Mouse (Mus musculus): ENCODE results near the gene Haus2. TPM values are rescaled to one million over a fixed set of nuclear protein-coding genes. Genes with fewer than 3 reads are reported as not detected.

The Haus2 gene
- polyA plus RNA-seq, 2 experiments from 2014 or later, result 18.1 to 19.6 TPM

DNA sequence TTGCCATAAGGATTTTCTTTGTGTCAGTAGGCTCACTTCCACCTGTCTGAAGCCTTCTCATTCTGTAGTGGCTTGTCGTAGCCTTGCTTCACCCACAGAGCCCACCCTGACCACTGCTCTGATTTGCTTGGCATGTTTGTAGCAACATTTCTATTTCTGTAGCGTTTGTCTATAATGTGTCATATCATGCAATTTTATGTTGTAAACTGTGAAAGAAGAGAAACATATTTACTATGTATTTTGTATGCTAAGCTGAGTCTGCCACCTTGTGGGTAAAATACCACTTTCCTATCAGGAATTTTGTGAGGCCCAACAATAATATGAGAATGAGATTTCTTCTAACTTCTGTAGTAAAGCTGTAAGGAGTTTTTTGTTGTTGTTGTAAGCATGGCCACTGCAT lies 61.1 kb downstream of the Haus2 start:
- ATAC-seq, result no peak

Other genes starting within 250 kb of the Haus2 start
- gene Ganc, start 205.5 kb upstream of the Haus2 start, polyA plus RNA-seq (2017; shearing (Covaris generic)), result 10 to 100 TPM; 17.6 to 21.6 TPM
- gene Tmem87a, start 205.3 kb upstream of the Haus2 start, polyA plus RNA-seq (2017; shearing (Covaris generic)), result 10 to 100 TPM; 17.9 to 28.6 TPM
- gene Capn3, start 153.4 kb upstream of the Haus2 start, polyA plus RNA-seq (2017; shearing (Covaris generic)), result 10 to 100 TPM; 32.1 to 37.2 TPM
- gene Zfp106, start 45.5 kb upstream of the Haus2 start, polyA plus RNA-seq (2017; shearing (Covaris generic)), result 10 to 100 TPM; 23.3 to 25.1 TPM
- gene Snap23, start 41.7 kb upstream of the Haus2 start, polyA plus RNA-seq (2017; shearing (Covaris generic)), result 10 to 100 TPM; 58.1 to 58.3 TPM
- 10 to 100 TPM; 30.7 to 32.2 TPM for gene Lrrc57, start 137 bp downstream of the Haus2 start, polyA plus RNA-seq (2017; shearing (Covaris generic))
- under 1 TPM; 0.60 to 0.62 TPM for gene Stard9, start 19.7 kb downstream of the Haus2 start, polyA plus RNA-seq (2017; shearing (Covaris generic))
- gene Cdan1, start 240.7 kb downstream of the Haus2 start, polyA plus RNA-seq (2017; shearing (Covaris generic)), result 1 to 10 TPM; 6.1 to 6.5 TPM
- gene Ttbk2, start 241.2 kb downstream of the Haus2 start, polyA plus RNA-seq (2017; shearing (Covaris generic)), result under 1 TPM; 0.67 to 0.85 TPM